Mouse (Mus musculus): Measurements from ENCODE around the gene Plekhg1.

GRCm38 (mm10) chr10:3741791-3742190 is 1.6 kb downstream of the Plekhg1 start:
- no peak for TF ChIP-seq POLR2A (IDR thresholded peaks at IDR 0.05; ENCODE audit: insufficient read length, low read depth)
- no peak for TF ChIP-seq USF1 (IDR thresholded peaks at IDR 0.05; ENCODE audit: low read depth)
- TF ChIP-seq MYOD1 (IDR thresholded peaks at IDR 0.05; ENCODE audit: control insufficient read depth in 1 of 3, insufficient read length in 2 of 3, low read depth in 2 of 3) = no peak

All from myocyte (in vitro differentiated cells).